Mouse (Mus musculus) forebrain, embryonic 11.5 days (tissue): ENCODE data around the gene Snrpg. TPM values are rescaled to one million over a fixed set of nuclear protein-coding genes. Genes with fewer than 3 reads are reported as not detected.

Experiments used
- polyA plus RNA-seq: library from polyadenylated mRNA; unstranded; fragments of >200 nt; fragmentation: Nextera tagmentation; extraction: Ambion mirVana; gene quantifications from 2 replicates; pipeline ENCODE4 v1.2.1, GENCODE M21; 2014

Snrpg gene
- polyA plus RNA-seq, 1 experiment from 2014 or later, result 792 TPM

Other genes starting within 250 kb of the Snrpg start
- 1.7 and 1.9 TPM in 2 replicates for gene Tgfa, start 176.1 kb upstream of the Snrpg start, polyA plus RNA-seq
- gene Fam136a, start 5.7 kb upstream of the Snrpg start, polyA plus RNA-seq, result 164 and 168 TPM in 2 replicates
- 94.8 and 95.3 TPM in 2 replicates for gene Pcyox1, start 25.9 kb downstream of the Snrpg start, polyA plus RNA-seq
- 271 and 307 TPM in 2 replicates for gene Tia1, start 32.9 kb downstream of the Snrpg start, polyA plus RNA-seq
- gene Gm44790, start 55.4 kb downstream of the Snrpg start, polyA plus RNA-seq, result 0.37 TPM in 1 of 2 replicates, not detected in the other
- 28.1 and 28.6 TPM in 2 replicates for gene C87436, start 67.1 kb downstream of the Snrpg start, polyA plus RNA-seq
- 573 and 583 TPM in 2 replicates for gene Pcbp1, start 155.0 kb downstream of the Snrpg start, polyA plus RNA-seq